Mouse (Mus musculus) left cerebral cortex, adult 2 months (tissue): ENCODE results near the gene Stra6. TPM values are rescaled to one million over a fixed set of nuclear protein-coding genes. Genes with fewer than 3 reads are reported as not detected.

Experiments used
- DNase-seq, 2 experiments: peaks; one replicate each; pipeline ENCODE4 v3.0.0; 2021 to 2022; ENCODE audit warnings: low spot score in 2 of 2, mixed read lengths in 1 of 2; ENCODE audit errors: extremely low spot score in 1 of 2
- H3K27ac ChIP-seq: fragments of 200-600 bp; 2 replicates; pipeline ENCODE4 v1.8.1; 2022
- H3K4me3 ChIP-seq: fragments of 200-600 bp; 2 replicates; pipeline ENCODE4 v1.8.1; 2022
- CTCF ChIP-seq: fragments of 200-600 bp; IDR thresholded peaks from 2 replicates; pipeline ENCODE4 v1.8.1; 2022; ENCODE audit warnings: antibody characterized with exemption, mild to moderate bottlenecking, moderate library complexity
- intact Hi-C: fragments of 180-260 bp; cut with DNase I; formaldehyde crosslinking; loops from one replicate; pipeline ENCODE4 v1.15.1; 2025
- total RNA-seq, 2 experiments: library from RNA; stranded (reverse); gene quantifications; 2 replicates each; pipeline ENCODE4 v1.2.3; 2021

Gene Stra6
- total RNA-seq, 2 experiments from 2014 or later: 8.0 to 8.5 TPM

GRCm38 (mm10) chr9:58116024-58116651, 52.5 kb downstream of the Stra6 start:
- intact Hi-C loops: no loop called here
- TF ChIP-seq CTCF: no peak
- H3K27ac ChIP-seq: no peak overlapping the region
- DNase-seq: peak in 1 of 2 experiments; percentile 27
- H3K4me3 ChIP-seq: no peak overlapping the region

DNA sequence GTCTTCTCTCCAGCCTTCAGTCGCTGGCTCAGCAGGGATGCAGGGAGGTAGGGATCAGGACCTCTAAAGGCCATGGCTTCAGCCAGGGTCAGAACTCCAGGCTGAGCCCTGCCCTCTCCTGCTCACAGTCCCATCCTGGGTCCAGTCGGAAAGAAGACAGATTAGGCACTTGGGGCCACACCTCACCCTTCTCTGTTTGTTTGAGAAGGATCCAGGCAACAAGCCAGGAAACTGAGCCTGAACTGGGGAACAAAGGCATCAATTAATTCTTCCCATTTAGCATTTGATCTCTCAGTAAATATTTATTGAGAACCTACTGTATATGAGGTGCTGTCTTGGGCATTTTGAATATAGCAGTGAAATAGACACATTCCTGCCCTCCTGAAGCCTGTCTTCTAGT, 55.1 kb downstream of the Stra6 start, which contains the start of gene Ccdc33:
TSS of gene Ccdc33 (minus strand) at position 153 of the 400 bp plus-strand sequence.
- no peak for DNase-seq
- Histone ChIP-seq H3K27ac (no peak within 1 kb of the TSS), H3K4me3 (no peak within 1 kb of the TSS)
- intact Hi-C loops: no loop called here
- TF ChIP-seq CTCF: no peak

DNA sequence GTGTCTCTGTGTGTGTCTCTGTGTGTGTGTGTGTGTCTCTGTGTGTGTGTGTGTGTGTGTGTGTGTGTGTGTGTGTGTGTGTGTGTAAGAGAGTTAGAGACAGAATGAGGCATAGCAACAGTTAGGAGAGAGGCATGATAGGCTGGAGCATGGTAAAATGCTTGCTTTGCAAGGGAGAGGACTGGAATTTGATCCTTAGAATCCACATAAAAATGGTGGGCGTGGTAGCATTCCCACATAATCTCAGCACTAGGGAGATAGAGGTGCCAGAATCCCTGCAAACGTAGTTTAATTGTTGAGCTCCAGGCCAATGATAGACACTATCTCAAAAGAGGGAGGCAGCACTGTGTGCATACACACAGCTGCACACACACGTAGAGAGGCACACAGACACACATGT, 61.5 kb downstream of the Stra6 start:
- intact Hi-C loops: no loop called here

DNA sequence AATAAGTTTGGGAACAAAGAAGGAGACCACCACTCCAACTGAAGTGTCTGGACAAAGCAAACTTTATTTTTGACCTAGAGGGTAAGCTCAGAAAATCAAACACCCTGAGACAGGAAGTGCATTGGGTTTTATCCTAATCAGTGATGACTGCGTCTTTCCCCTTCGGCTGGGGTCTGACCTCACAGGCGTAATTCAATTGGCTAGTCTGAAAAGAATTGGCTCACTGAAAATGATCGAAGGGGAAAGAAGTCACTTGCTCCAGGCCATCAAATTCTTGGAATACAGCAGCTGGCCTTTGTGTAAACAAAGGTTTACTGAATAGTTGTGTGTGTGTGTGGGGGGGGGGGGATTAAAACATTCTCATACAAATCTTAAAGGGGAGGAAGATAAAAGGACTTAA, 62.2 kb downstream of the Stra6 start:
- no peak for TF ChIP-seq CTCF
- no peak overlapping the region for H3K27ac ChIP-seq
- intact Hi-C loops: no loop called here
- no peak for DNase-seq
- H3K4me3 ChIP-seq: no peak overlapping the region

More for the DNA sequence above, 61.5 kb downstream of the Stra6 start:
- Histone ChIP-seq H3K4me3 (no peak overlapping the region), H3K27ac (no peak overlapping the region)
- no peak for DNase-seq
- TF ChIP-seq CTCF: no peak

DNA sequence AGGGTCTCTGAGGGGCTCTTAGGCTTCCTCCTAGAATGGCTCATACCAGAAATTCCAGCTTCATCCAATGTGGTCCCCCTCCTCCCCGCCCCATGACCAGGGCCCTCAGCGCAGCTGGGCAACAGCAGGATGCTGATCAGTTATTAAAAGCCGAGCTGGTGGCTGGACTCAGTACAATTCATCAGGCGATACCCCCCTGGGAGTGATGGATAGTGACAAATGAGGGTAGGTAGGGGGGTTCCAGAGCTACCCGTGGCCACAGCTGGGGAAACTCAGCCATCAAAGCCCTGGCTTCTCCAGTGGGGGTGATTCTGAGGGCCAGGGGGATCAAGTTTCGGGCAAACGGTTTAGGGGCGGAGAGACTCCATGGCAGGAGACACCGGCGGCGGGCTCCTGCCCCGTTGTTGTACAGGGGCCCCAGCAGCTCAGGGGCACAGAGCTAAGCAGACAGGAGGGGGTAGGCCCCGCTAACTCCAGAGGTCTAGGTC, 65.4 kb downstream of the Stra6 start:
- intact Hi-C loops: no loop called here
- DNase-seq: no peak

DNA sequence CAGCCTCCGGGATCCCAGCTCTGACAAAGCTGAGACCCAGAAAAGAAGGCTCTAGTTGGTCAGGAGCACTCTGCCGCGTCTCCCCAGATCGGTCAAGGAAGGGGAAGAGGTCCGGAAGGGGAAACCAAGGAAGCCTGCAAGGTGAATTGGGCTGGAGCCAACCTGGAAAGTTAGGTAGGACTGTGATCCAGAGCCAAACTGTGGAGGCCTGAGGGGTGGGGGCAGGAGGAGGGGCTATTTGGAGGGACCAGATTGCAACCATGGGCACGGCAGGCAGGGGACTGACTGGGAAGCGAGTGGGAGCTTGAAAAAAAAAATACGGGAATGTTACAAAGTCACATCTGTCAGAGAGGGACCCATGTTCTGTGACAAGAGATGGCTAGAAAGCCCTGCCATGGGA, 65.9 kb downstream of the Stra6 start:
- intact Hi-C loops: no loop called here
- DNase-seq: no peak

More for the DNA sequence above, 65.4 kb downstream of the Stra6 start:
- no peak overlapping the region for H3K27ac ChIP-seq
- no peak for TF ChIP-seq CTCF
- H3K4me3 ChIP-seq: no peak overlapping the region

GRCm38 (mm10) chr9:58130909-58131308, 67.3 kb downstream of the Stra6 start:
- intact Hi-C loops: no loop called here
- DNase-seq: no peak
- H3K27ac ChIP-seq: no peak overlapping the region
- no peak for TF ChIP-seq CTCF
- no peak overlapping the region for H3K4me3 ChIP-seq

More for the DNA sequence above, 65.9 kb downstream of the Stra6 start:
- H3K4me3 ChIP-seq: no peak overlapping the region
- no peak overlapping the region for H3K27ac ChIP-seq
- no peak for TF ChIP-seq CTCF

DNA sequence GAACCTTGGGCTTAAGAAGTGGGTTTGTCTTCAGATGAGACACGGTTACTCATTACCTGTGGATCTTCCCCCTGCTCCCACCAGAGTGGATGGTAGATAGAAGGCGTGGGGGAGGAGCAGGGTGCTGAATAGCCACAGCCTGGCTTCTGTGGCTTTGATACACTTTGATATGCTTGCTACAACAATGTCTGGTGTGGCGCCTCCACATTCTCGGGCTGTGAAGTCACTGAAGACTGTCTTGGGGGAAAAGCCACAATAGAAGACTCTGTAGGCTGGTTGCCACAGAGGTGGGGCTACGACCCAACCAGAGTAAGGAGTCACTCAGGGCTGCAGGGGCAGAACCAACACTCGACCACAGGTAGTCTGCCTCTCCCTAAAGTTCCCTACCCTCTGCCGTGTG, 68.1 kb downstream of the Stra6 start:
- no peak for DNase-seq
- H3K27ac ChIP-seq: no peak overlapping the region
- TF ChIP-seq CTCF: no peak
- H3K4me3 ChIP-seq: no peak overlapping the region
- intact Hi-C loops: no loop called here

- H3K4me3 ChIP-seq: no peak overlapping the region
- no peak for DNase-seq
- intact Hi-C loops: no loop called here
- TF ChIP-seq CTCF: no peak
- no peak overlapping the region for H3K27ac ChIP-seq
Observed at GRCm38 (mm10) chr9:58133893-58134884, 70.6 kb downstream of the Stra6 start.

- no peak for TF ChIP-seq CTCF
- no peak overlapping the region for H3K4me3 ChIP-seq
- intact Hi-C loops: no loop called here
- DNase-seq: no peak
- H3K27ac ChIP-seq: no peak overlapping the region
Observed at GRCm38 (mm10) chr9:58134906-58135305, 71.3 kb downstream of the Stra6 start.

GRCm38 (mm10) chr9:58135921-58136321, 72.3 kb downstream of the Stra6 start:
- DNase-seq: no peak
- Histone ChIP-seq H3K27ac (no peak overlapping the region), H3K4me3 (no peak overlapping the region)
- intact Hi-C loops: no loop called here
- TF ChIP-seq CTCF: no peak

GRCm38 (mm10) chr9:58139947-58140346, 76.4 kb downstream of the Stra6 start:
- peak in 1 of 2 experiments; percentile 50 for DNase-seq
- H3K27ac ChIP-seq: peak overlapping the region; percentile 69
- intact Hi-C loops: no loop called here
- no peak overlapping the region for H3K4me3 ChIP-seq
- no peak; the same call in 1 of the 2 replicates for TF ChIP-seq CTCF
